Mouse (Mus musculus) liver, postnatal 0 days (tissue): ENCODE results near the gene Atp5h. TPM values are rescaled to one million over a fixed set of nuclear protein-coding genes. Genes with fewer than 3 reads are reported as not detected.

Experiments
- ATAC-seq: fragments of 200-750 bp; cut with Nextera tagmentation; 2 replicates; pipeline ENCODE4 v1.8.0; 2017; ENCODE audit warnings: mild to moderate bottlenecking, moderate library complexity
- DNase-seq: peaks from one replicate; pipeline ENCODE4 v3.0.0-alpha.2; 2016
- H3K27ac ChIP-seq: fragments of 300-500 bp; sonication (generic); 2 replicates; pipeline ENCODE4 v1.5.1; 2014; ENCODE audit warnings: antibody characterized with exemption, moderate library complexity, mild to moderate bottlenecking, low read depth
- H3K27me3 ChIP-seq: fragments of 300-500 bp; sonication (generic); 2 replicates; pipeline ENCODE4 v1.6.1; 2014; ENCODE audit warnings: low read length, control low read depth, mixed read lengths; ENCODE audit not compliant: insufficient read depth
- H3K36me3 ChIP-seq: fragments of 300-500 bp; sonication (generic); replicated peaks from 2 replicates; pipeline ENCODE4 v1.6.1; 2014; ENCODE audit warnings: mild to moderate bottlenecking, control low read depth, low read length, moderate library complexity, mixed read lengths; ENCODE audit not compliant: insufficient read depth
- H3K4me1 ChIP-seq: fragments of 300-500 bp; sonication (generic); 2 replicates; pipeline ENCODE4 v1.6.1; 2014; ENCODE audit warnings: antibody characterized with exemption, mild to moderate bottlenecking, control low read depth; ENCODE audit not compliant: insufficient read depth
- H3K4me2 ChIP-seq: fragments of 300-500 bp; sonication (generic); 2 replicates; pipeline ENCODE4 v1.6.1; 2014; ENCODE audit warnings: low read depth, mild to moderate bottlenecking, low read length, moderate library complexity, mixed read lengths
- H3K4me3 ChIP-seq: fragments of 300-500 bp; sonication (generic); 2 replicates; pipeline ENCODE4 v1.5.1; 2014; ENCODE audit warnings: low read depth, low read length
- H3K9ac ChIP-seq: fragments of 300-500 bp; sonication (generic); replicated peaks from 2 replicates; pipeline ENCODE4 v1.6.1; 2014; ENCODE audit warnings: mild to moderate bottlenecking, moderate library complexity
- H3K9me3 ChIP-seq: fragments of 300-500 bp; sonication (generic); 2 replicates; pipeline ENCODE4 v1.6.1; 2016; ENCODE audit warnings: mild to moderate bottlenecking, control low read depth, low read length, mixed read lengths
- CTCF ChIP-seq: sonication (generic); IDR thresholded peaks from 2 replicates; pipeline ENCODE4 v1.5.1; 2016; ENCODE audit warnings: antibody characterized with exemption, low read depth
- EP300 ChIP-seq: IDR thresholded peaks from 2 replicates; pipeline ENCODE4 v1.6.1; 2016; ENCODE audit warnings: antibody characterized with exemption, low read depth, mild to moderate bottlenecking
- WGBS: fragments of 180-500 bp; shearing (Covaris S2); extraction: QIAGEN DNeasy Blood & Tissue Kit; methylation state at CpG from one replicate; pipeline ENCODE4 v1.1.7; 2014; ENCODE audit not compliant: insufficient replicate concordance; 5-methylcytosine and 5-hydroxymethylcytosine counted together
- polyA plus RNA-seq: library from polyadenylated mRNA; unstranded; fragments of >200 nt; fragmentation: Nextera tagmentation; extraction: Ambion mirVana; gene quantifications from 2 replicates; pipeline ENCODE4 v1.2.1, GENCODE M21; 2015

The Atp5h gene
- polyA plus RNA-seq, 1 experiment from 2014 or later, result 857 TPM

DNA sequence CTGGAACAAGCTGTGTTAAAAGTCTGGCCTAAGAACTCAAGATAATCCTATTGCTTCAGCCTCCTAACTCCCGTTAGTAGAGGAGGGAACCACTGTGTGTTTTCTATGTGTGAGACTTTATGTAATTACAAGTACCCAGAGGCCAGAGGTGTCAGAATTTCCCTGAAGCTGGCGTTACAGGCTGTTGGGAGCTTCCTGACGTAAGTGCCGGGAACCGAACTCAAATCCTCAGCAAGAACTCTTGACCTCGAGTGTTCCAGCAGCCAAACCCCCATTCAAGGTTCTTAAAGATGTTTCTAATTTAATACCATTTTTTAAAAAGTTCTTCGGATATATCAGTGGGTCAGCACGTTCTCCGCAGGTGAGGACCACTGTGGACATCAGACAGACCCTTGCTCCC lies 38.5 kb downstream of the Atp5h start:
- H3K27me3 ChIP-seq, result peaks cover 51% of the 10 kb centered on the region
- H3K9me3 ChIP-seq, result no peaks in the 10 kb centered on the region
- no peak overlapping the region for H3K9ac ChIP-seq
- H3K36me3 ChIP-seq, result no peaks in the 10 kb centered on the region
- DNase-seq (no peak), ATAC-seq (no peak)
- 0 out of 2 replicates have a peak overlapping the region, but pooled peaks have one; percentile 59 for H3K4me3 ChIP-seq
- 39% methylated on average over 9 of the region's 9 CpGs for WGBS
- H3K4me1 ChIP-seq, result no peaks in the 10 kb centered on the region; the same call in none of the 2 replicates
- no peak for TF ChIP-seq CTCF
- no peak overlapping the region for H3K27ac ChIP-seq
- no peak overlapping the region for H3K4me2 ChIP-seq

DNA sequence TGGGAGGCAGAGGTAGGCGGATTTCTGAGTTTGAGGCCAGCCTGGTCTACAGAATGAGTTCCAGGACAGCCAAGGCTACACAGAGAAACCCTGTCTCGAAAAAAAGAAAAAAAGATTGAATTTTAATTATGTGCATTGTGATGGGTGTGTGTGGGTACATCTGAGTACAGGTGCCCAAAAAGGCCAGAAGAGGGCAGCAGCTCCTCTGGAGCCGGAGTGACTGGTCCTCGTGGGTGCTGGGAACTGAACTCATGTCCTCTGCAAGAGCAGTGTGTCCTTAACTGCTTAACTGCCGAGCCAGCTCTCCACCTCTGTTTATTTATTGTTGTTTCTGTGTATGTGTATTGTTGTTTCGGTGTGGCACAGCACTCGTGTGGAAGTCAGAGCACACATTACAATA lies 41.9 kb downstream of the Atp5h start:
- 81% methylated on average over 7 of the region's 7 CpGs for WGBS
- peaks cover 57% of the 10 kb centered on the region for H3K27me3 ChIP-seq
- H3K27ac ChIP-seq, result no peak overlapping the region
- H3K4me3 ChIP-seq, result no peak overlapping the region
- ATAC-seq, result no peak
- H3K9ac ChIP-seq, result no peak overlapping the region
- no peaks in the 10 kb centered on the region for H3K36me3 ChIP-seq
- DNase-seq, result no peak
- TF ChIP-seq CTCF (0 out of 2 replicates have a peak, but pooled peaks have one; percentile 2), EP300 (no peak)
- H3K9me3 ChIP-seq, result no peaks in the 10 kb centered on the region
- H3K4me2 ChIP-seq, result no peak overlapping the region
- peaks cover 5% of the 10 kb centered on the region for H3K4me1 ChIP-seq

GRCm38 (mm10) chr11:115377254-115377653 lies 42.5 kb downstream of the Atp5h start:
- Histone ChIP-seq H3K4me1 (peaks cover 5% of the 10 kb centered on the region), H3K4me2 (no peak overlapping the region)

GRCm38 (mm10) chr11:115376722-115377121 lies 43.0 kb downstream of the Atp5h start:
- Histone ChIP-seq H3K4me2 (no peak overlapping the region), H3K9me3 (no peaks in the 10 kb centered on the region), H3K36me3 (no peaks in the 10 kb centered on the region), H3K9ac (no peak overlapping the region), H3K4me3 (no peak overlapping the region), H3K27ac (no peak overlapping the region), H3K27me3 (peaks cover 46% of the 10 kb centered on the region), H3K4me1 (peaks cover 5% of the 10 kb centered on the region)
- DNase-seq, result no peak
- no peak for TF ChIP-seq EP300
- no peak for TF ChIP-seq CTCF
- no peak for ATAC-seq
- 56% methylated on average over 7 of the region's 7 CpGs for WGBS

More at GRCm38 (mm10) chr11:115377254-115377653, 42.5 kb downstream of the Atp5h start:
- H3K27me3 ChIP-seq, result peaks cover 51% of the 10 kb centered on the region
- 79% methylated on average over 4 of the region's 4 CpGs for WGBS
- TF ChIP-seq CTCF (no peak), EP300 (no peak)
- no peak overlapping the region for H3K27ac ChIP-seq
- no peaks in the 10 kb centered on the region for H3K36me3 ChIP-seq
- ATAC-seq (no peak), DNase-seq (no peak)
- no peaks in the 10 kb centered on the region for H3K9me3 ChIP-seq
- H3K9ac ChIP-seq, result no peak overlapping the region
- no peak overlapping the region for H3K4me3 ChIP-seq

GRCm38 (mm10) chr11:115374695-115375425 lies 44.9 kb downstream of the Atp5h start:
- Histone ChIP-seq H3K4me1 (peaks cover 5% of the 10 kb centered on the region), H3K4me3 (0 out of 2 replicates have a peak overlapping the region, but pooled peaks have one; percentile 17), H3K4me2 (peak overlapping the region; percentile 62; the same call in 1 of the 2 replicates), H3K27ac (no peak overlapping the region), H3K9me3 (no peaks in the 10 kb centered on the region), H3K27me3 (peaks cover 38% of the 10 kb centered on the region), H3K36me3 (no peaks in the 10 kb centered on the region), H3K9ac (no peak overlapping the region)
- no peak for ATAC-seq
- DNase-seq, result no peak
- WGBS, result 57% methylated on average over 12 of the region's 12 CpGs
- no peak for TF ChIP-seq EP300
- no peak for TF ChIP-seq CTCF

- DNase-seq, result peak; percentile 57
- ATAC-seq, result peak; percentile 75
- H3K4me1 ChIP-seq, result peaks cover 5% of the 10 kb centered on the region
- H3K36me3 ChIP-seq, result no peaks in the 10 kb centered on the region
- H3K27me3 ChIP-seq, result peaks cover 38% of the 10 kb centered on the region
- WGBS, result 4% methylated on average over 30 of the region's 30 CpGs
- H3K9me3 ChIP-seq, result no peaks in the 10 kb centered on the region
- no peak overlapping the region; the same call in 1 of the 2 replicates for H3K9ac ChIP-seq
- H3K4me2 ChIP-seq, result peak overlapping the region; percentile 62
- no peak overlapping the region for H3K27ac ChIP-seq
- H3K4me3 ChIP-seq, result peak overlapping the region; percentile 17; the same call in 1 of the 2 replicates
- TF ChIP-seq CTCF (no peak), EP300 (no peak)
Observed at GRCm38 (mm10) chr11:115373805-115374694, 45.7 kb downstream of the Atp5h start.
